Mouse (Mus musculus): ENCODE measurements around the gene Golt1a. TPM values are rescaled to one million over a fixed set of nuclear protein-coding genes. Genes with fewer than 3 reads are reported as not detected.

The Golt1a gene
- polyA plus RNA-seq, 1 experiment: not detected

- Histone ChIP-seq H3K27me3 (replicated peaks) (peaks cover 84% of the 10 kb centered on the region), H3K4me3 (replicated peaks) (no peak overlapping the region), H3K9me3 (no peaks in the 10 kb centered on the region), H3K36me3 (replicated peaks; ENCODE audit: low read length) (no peaks in the 10 kb centered on the region), H3K4me1 (peaks cover 5% of the 10 kb centered on the region; the same call in 1 of the 2 replicates)
- TF ChIP-seq FLI1 (IDR thresholded peaks at IDR 0.05; ENCODE audit: low read length) (no peak), GATA1 (IDR thresholded peaks at IDR 0.05; ENCODE audit: borderline replicate concordance, low read length) (no peak)
Measured at GRCm38 (mm10) chr1:133276983-133277382, 32.6 kb upstream of the Golt1a start.

DNA sequence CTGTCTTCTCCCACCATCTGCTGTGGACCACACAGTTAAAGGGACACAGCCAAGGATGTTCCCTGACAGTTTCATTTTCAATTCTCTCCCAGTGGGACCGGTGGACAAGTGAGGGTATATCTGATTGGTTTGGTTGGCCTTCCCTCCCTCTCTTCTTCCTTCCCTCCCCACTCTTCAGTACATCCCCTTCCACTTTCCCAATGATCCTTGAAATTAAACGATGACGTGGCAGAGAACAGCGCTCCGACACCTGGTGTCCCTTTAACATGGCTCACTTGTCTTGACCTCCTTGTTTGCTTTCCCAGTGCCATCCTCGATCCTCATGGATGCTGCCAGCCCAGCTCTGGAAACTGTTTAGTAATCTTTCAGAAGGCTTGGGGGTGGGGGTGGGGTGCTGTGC is 31.1 kb upstream of the Golt1a start:
- H3K36me3 ChIP-seq (replicated peaks; ENCODE audit: low read length): no peaks in the 10 kb centered on the region
- no peak overlapping the region for H3K4me3 ChIP-seq (replicated peaks)
- peaks cover 88% of the 10 kb centered on the region for H3K27me3 ChIP-seq (replicated peaks)
- H3K9me3 ChIP-seq: no peaks in the 10 kb centered on the region
- peaks cover 5% of the 10 kb centered on the region; the same call in 1 of the 2 replicates for H3K4me1 ChIP-seq
- TF ChIP-seq FLI1 (IDR thresholded peaks at IDR 0.05; ENCODE audit: low read length) (no peak), GATA1 (IDR thresholded peaks at IDR 0.05; ENCODE audit: borderline replicate concordance, low read length) (no peak)

GRCm38 (mm10) chr1:133278946-133279631 is 30.5 kb upstream of the Golt1a start:
- TF ChIP-seq GATA1 (IDR thresholded peaks at IDR 0.05; ENCODE audit: borderline replicate concordance, low read length) (no peak), FLI1 (IDR thresholded peaks at IDR 0.05; ENCODE audit: low read length) (no peak)
- Histone ChIP-seq H3K27me3 (replicated peaks) (peaks cover 87% of the 10 kb centered on the region), H3K4me3 (replicated peaks) (no peak overlapping the region), H3K9me3 (no peaks in the 10 kb centered on the region), H3K4me1 (peaks cover 5% of the 10 kb centered on the region; the same call in 1 of the 2 replicates), H3K36me3 (replicated peaks; ENCODE audit: low read length) (no peaks in the 10 kb centered on the region)

DNA sequence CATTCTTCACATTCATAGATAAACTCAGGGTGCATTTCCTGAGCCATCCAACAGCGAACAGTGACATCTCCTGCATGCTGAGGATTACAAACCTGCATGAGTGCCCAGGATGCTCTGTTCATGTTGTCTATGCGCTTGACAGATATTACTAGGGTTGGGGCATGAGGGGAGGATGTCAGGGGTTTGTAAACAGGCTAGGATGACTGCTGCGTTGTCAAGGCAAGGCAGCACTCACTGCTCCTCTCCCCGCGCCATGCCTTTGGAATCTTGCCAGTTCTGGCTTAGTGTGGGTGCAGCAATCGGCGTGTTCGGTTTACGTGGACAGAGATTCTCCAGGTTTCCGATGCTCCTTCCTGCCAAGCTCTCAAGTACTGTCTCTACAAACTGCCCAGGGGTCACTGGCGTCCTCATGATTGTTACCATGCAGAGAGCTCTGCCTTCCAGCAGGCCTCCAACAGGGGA is 29.9 kb upstream of the Golt1a start:
- Histone ChIP-seq H3K27me3 (replicated peaks) (peaks cover 83% of the 10 kb centered on the region), H3K9me3 (no peaks in the 10 kb centered on the region), H3K4me1 (peaks cover 5% of the 10 kb centered on the region; the same call in 1 of the 2 replicates), H3K36me3 (replicated peaks; ENCODE audit: low read length) (no peaks in the 10 kb centered on the region), H3K4me3 (replicated peaks) (no peak overlapping the region)
- no peak for TF ChIP-seq GATA1 (IDR thresholded peaks at IDR 0.05; ENCODE audit: borderline replicate concordance, low read length)
- no peak for TF ChIP-seq FLI1 (IDR thresholded peaks at IDR 0.05; ENCODE audit: low read length)

- Histone ChIP-seq H3K4me1 (peaks cover 5% of the 10 kb centered on the region; the same call in 1 of the 2 replicates), H3K27me3 (replicated peaks) (peaks cover 82% of the 10 kb centered on the region), H3K9me3 (no peaks in the 10 kb centered on the region), H3K36me3 (replicated peaks; ENCODE audit: low read length) (no peaks in the 10 kb centered on the region), H3K4me3 (replicated peaks) (no peak overlapping the region)
- TF ChIP-seq GATA1 (IDR thresholded peaks at IDR 0.05; ENCODE audit: borderline replicate concordance, low read length) (no peak), FLI1 (IDR thresholded peaks at IDR 0.05; ENCODE audit: low read length) (no peak)
Measured at GRCm38 (mm10) chr1:133280537-133280936, 29.1 kb upstream of the Golt1a start.

DNA sequence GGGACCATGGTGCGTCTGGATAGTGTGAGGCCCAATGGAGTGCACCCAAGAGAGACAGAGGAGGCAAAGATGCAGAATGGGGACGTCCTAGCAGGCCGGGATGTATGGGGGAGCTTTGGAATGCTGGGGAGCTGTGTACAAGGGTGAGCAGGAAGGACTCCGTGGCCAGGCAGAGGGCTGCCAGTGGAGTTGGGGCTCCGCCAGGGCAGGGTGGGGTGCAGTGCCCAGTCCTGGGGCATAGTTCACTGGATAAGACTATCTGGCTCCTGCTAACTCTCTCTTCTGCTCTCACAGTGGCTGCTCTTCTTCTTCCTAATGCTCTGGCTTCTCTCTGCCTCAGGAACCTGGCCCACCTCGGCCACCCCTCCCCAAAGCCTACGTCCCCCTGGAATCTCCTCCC is 23.7 kb upstream of the Golt1a start:
- H3K4me1 ChIP-seq: no peaks in the 10 kb centered on the region
- TF ChIP-seq FLI1 (IDR thresholded peaks at IDR 0.05; ENCODE audit: low read length) (no peak), GATA1 (IDR thresholded peaks at IDR 0.05; ENCODE audit: borderline replicate concordance, low read length) (no peak)
- H3K4me3 ChIP-seq (replicated peaks): no peak overlapping the region
- H3K9me3 ChIP-seq: no peaks in the 10 kb centered on the region
- peaks cover 71% of the 10 kb centered on the region for H3K27me3 ChIP-seq (replicated peaks)
- no peaks in the 10 kb centered on the region for H3K36me3 ChIP-seq (replicated peaks; ENCODE audit: low read length)

DNA sequence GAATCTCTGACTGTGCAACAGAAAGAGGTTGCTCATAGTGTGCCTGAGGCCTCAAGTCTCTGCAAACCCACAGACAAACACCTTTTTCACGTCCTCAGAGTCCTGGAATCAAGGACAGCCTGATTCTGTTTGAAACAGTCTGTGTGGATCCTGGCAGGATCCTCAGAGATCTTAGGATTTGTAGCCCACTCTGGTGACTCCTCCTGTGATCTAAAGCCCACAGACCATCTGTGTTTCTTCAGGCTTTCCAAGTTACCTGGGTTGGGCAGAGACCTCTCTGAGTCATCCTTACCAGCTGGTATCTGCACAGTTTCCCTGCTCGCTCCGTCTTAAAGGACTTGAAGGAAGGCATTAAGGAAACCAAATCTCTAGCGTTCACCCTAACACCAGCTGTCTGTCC is 22.5 kb upstream of the Golt1a start:
- TF ChIP-seq FLI1 (IDR thresholded peaks at IDR 0.05; ENCODE audit: low read length) (no peak), GATA1 (IDR thresholded peaks at IDR 0.05; ENCODE audit: borderline replicate concordance, low read length) (no peak)
- Histone ChIP-seq H3K9me3 (no peaks in the 10 kb centered on the region), H3K4me1 (no peaks in the 10 kb centered on the region)

DNA sequence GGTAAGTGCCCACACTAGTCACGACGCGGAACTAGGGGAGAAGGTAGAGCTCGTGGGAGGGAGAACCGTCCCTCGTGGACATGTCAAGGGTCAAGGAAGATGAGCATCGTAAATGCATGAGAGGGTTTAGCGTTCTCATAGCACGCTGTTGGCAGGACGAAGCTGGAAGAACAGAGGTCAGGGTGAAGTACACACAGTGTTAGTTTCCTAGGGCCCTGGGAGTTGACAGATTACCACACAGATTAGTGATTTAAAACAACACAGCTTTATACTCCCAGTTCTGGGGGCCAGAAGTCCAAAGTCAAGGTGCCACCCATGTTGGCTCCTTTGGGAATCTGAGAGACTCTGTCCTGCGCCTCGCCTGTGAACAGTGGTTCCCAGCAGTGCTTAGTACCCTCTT is 21.7 kb upstream of the Golt1a start:
- TF ChIP-seq GATA1 (IDR thresholded peaks at IDR 0.05; ENCODE audit: borderline replicate concordance, low read length) (no peak), FLI1 (IDR thresholded peaks at IDR 0.05; ENCODE audit: low read length) (no peak)
- Histone ChIP-seq H3K36me3 (replicated peaks; ENCODE audit: low read length) (no peaks in the 10 kb centered on the region), H3K9me3 (no peaks in the 10 kb centered on the region), H3K4me3 (replicated peaks) (no peak overlapping the region), H3K27me3 (replicated peaks) (peaks cover 65% of the 10 kb centered on the region), H3K4me1 (no peaks in the 10 kb centered on the region)

More for the DNA sequence above, 22.5 kb upstream of the Golt1a start:
- Histone ChIP-seq H3K4me3 (replicated peaks) (no peak overlapping the region), H3K27me3 (replicated peaks) (peaks cover 68% of the 10 kb centered on the region), H3K36me3 (replicated peaks; ENCODE audit: low read length) (no peaks in the 10 kb centered on the region)

- TF ChIP-seq FLI1 (IDR thresholded peaks at IDR 0.05; ENCODE audit: low read length) (no peak), GATA1 (IDR thresholded peaks at IDR 0.05; ENCODE audit: borderline replicate concordance, low read length) (no peak)
- no peaks in the 10 kb centered on the region for H3K36me3 ChIP-seq (replicated peaks; ENCODE audit: low read length)
- H3K4me1 ChIP-seq: peaks cover 5% of the 10 kb centered on the region; the same call in 1 of the 2 replicates
- no peaks in the 10 kb centered on the region for H3K9me3 ChIP-seq
- no peak overlapping the region for H3K4me3 ChIP-seq (replicated peaks)
- H3K27me3 ChIP-seq (replicated peaks): peaks cover 67% of the 10 kb centered on the region
Measured at GRCm38 (mm10) chr1:133291888-133292287, 17.7 kb upstream of the Golt1a start.

- TF ChIP-seq FLI1 (IDR thresholded peaks at IDR 0.05; ENCODE audit: low read length): no peak
- TF ChIP-seq GATA1 (IDR thresholded peaks at IDR 0.05; ENCODE audit: borderline replicate concordance, low read length): no peak
- Histone ChIP-seq H3K9me3 (no peaks in the 10 kb centered on the region), H3K27me3 (replicated peaks) (peaks cover 67% of the 10 kb centered on the region), H3K4me3 (replicated peaks) (no peak overlapping the region), H3K4me1 (peaks cover 5% of the 10 kb centered on the region; the same call in 1 of the 2 replicates), H3K36me3 (replicated peaks; ENCODE audit: low read length) (no peaks in the 10 kb centered on the region)
Measured at GRCm38 (mm10) chr1:133292608-133293007, 17.0 kb upstream of the Golt1a start.
